Mouse (Mus musculus) liver (tissue): ENCODE measurements around the gene Rap1b.

Experiments
- DNase-seq: peaks from one replicate; pipeline ENCODE4 v3.0.0-alpha.2; 2020; ENCODE audit warnings: mixed read lengths

The Rap1b gene

DNA sequence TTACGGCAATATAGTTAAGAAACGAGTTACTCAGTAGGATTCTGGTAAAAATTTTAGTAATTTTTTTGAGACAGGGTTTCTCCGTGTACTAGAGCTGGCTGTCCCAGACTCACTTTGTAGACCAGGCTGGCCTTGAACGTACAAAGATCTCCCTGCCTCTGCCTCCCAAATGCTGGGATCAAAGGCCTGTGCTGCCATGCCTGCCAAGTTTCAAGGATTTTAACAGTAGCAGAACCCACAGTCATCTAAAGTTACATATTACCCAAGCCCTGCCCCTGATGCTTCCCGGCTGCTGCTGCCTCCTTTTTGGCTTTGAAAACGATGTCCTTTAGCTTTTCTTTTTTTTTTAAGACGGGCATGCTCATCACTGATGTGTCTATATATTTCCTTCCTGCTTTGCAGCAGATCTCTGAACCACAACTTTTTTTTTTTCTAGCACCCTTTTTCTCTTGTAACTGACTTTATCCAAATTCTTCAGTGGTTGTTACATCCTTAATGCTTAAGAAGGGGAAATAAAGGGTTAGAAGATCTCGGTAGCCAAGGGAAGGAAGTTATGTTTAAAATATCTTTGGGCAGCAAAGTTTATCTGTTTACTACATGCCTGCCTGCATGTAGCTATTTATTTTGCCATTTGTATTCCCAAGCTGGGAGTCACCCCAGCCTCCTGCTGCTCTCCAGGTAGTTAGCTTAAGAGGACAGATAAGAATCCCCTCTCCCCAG, 10.3 kb upstream of the Rap1b start:
- no peak for DNase-seq

DNA sequence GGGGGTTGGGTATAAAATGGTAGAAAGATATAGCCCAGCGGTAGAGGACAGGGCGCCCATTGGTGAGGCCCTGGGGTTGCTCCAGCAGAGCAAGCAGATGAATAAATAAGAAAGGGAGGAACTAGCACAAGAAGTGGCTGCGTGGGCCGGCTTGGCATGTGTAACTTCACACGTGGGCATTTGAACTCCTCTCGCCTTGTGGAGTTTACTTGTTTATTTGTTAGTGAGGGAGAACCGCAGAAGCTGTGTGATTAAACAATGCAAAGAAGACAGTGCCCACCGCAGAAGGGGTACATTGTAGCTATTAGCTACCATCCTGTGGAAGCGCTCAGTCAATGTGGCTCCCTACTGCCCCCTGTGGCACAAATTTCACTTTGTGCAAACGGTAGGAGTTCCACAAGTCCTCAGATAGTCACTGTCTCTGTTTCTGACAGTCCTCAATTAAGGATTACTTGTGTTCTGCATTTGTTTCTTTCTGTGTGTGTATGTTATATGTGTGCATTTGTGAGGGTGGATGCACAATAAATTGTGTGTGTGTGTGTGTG, 6.9 kb upstream of the Rap1b start:
- peak; percentile 23 for DNase-seq

DNA sequence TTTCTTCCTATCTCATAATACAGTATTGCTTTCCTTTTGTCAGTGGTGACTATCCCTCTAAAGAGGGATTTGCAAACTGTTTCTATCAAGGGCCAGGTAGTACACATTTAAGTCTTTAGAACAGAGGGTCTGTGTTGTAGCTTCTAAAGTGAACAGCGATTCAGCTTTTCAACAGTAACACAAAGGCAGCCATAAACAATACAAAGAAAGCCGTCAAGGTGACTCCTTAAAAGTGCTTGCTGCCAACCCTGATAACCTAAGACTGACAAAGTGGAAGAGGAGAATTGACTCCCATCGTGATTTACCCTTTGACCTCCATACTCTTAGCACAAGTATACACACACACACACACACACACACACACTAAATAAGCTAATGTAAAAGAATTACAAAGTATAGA, 3.1 kb upstream of the Rap1b start:
- DNase-seq = no peak

DNA sequence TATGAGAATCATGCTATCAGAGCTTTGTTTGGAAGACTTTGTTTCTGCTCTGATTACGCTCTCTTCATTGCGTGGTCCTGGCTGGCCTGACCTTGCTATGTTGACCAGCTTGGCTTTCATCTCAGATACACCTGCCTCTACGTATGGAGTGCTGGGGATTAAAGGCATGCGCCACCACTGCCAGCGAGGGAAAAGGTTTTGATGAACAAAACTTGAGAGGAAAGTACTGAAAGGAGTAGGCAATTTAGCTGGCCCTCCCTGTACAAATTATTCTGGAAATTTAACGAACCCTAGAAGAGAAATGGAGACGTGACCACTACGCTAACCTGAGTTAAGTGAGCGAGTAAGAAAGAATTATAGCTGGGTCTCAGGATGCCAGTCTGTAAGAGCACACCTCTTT, 961 bp upstream of the Rap1b start:
- DNase-seq = no peak

DNA sequence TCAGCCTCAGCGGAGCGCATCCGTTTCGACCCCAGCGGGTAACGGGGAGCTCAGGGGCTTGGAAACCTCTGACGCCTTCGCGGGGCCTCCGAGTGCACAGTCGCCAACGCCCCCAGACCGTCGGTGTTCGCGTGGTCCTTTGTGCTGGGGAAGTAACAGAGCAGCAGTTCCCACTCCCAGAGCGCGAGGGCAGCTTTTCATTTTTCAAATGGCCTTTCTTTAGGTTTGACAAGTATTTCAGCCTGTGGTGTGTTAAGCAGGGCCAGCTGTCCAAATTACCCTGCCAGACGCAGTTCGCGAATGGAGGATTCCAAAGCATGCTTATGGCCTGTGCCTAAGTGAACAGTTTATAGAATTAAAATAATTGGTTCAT, 411 bp upstream of the Rap1b start:
- DNase-seq = no peak

DNA sequence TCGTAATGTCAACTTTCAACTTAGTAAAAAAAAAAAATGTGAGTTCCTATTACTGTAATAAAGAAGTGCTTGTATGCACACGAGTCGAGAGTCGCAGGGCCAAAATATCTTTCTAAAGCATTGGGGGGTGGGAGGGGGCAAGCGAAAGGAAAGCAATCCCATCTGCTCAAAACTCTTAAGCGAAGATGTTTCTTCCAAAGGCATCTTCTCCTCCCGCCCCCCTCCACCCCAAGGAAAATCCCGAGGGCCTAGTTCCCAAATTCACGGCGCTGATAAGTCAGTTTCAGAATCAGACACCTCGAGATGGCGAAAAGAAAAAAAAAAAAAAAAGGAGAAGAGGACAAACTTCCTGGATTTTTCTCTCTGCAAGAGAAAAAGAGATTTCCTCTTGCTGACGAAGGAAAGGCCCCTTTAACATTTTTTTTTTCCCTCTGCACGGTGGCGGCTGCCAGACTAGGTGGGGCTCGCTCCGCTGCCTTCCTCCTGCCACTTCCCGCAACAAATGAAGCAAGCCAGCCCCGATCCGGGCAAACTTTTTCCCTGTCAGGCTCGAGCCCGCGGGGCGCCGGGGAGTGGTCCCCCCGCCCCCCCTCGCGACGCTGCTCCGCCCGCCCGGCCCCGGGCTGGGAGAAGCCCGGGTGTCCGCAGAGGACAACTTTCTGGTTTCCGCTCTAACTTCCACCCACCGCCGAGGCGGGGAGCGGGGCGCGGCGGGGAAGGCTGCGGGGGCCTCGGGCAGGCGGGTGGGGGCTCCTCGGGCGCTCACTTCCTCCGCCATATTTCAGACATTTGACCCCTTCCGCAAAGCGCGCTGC, 846 bp downstream of the Rap1b start:
- DNase-seq = peak; percentile 73

DNA sequence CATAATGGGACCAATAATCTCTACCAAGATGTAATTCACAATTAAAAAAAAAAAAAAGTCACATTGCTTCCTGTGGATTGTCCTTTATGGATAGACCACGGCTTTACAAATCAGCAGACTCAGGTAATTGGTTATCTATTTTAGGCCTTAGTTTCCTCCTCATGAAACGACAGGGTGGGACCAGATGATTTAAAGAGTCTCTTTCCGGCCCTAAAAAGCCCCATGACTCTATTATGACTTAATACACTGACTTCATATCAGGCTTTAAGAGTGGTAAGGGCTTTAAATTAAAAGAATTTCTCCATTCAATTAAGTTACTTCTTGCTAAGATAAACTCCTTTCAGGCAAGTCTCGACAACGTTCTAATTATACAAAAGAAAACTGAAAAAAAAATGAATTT, 1.6 kb downstream of the Rap1b start:
- DNase-seq = no peak

DNA sequence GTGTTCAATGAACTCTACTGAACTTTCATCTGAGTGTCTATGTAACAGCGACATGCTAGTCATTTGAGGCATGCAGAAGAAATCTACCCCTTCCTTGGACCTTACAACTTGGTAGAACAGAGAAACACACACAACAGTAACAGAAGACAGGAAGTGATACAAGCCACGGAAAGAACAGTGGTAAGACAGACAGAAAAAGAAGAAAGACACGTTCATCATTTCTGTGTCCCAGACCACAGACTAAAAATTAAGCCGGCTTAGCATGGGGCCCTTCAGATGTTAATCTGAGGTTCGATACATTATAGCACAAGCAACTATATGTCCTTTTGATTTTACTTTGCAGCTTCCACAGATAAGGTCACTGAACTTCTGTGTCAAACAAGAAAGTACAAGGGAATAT, 2.1 kb downstream of the Rap1b start:
- no peak for DNase-seq

DNA sequence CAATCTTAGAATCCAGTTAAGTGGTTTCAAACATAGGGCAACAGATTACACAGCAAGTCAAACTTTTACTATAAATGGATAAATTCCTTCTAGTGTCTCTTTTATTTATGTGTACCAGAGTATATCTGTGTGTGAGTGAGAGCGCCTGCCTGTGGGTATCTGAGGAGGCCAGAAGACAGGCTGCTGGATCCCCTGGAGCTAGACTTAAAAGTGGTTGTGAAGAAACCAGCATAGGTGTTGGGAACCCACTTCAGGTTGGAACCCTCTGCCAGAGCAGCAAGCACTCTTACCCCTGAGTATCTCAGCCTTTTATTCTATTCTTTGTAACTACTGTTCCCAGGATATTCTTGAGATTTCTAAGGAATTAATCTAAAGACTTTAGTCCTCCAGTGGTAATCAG, 4.1 kb downstream of the Rap1b start:
- DNase-seq = no peak

DNA sequence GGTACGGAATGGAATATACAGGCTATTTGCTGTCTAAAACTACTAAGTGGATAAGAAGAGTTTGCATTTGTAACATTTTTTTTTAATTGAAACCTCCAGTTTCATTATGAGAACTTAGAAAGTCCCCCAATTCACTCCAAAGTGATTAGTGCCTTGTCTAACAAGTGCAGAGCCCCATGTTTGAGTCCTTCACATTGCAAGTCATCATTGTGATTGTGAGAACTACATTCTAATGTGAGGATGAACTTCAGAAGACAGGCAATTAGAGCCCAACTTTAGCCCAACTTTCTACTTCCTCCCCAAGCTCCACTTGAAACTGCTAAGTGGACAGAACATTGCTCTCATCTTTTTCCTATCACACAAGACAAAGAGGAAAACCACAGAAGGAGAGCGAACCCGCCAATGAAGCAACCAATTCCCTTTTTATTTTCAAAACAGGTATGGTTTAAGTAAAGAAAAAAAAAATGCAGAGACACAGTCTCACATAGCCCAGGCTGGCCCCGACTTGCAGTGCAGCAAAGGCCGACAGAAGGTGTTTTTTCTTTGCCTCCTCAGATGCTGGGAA, 5.3 kb downstream of the Rap1b start:
- no peak for DNase-seq

DNA sequence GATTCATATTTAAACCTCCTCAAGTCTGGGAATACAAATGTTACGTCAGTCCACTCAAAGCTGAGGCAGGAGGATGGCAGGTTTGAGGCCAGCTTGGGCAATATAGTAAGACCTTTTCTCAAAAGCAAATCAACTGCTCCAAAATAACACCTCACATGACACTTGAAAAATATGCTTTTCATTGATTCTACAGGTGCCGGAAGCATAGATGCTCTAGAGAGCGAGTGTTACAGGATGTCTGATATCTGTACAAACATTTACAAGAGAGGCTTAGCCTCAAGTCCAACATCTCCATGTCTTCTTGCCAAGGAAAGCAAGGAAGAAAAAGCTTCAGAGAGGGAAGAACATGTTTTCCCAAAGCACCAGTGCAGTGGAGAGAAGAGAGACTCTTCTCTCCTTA, 6.1 kb downstream of the Rap1b start:
- DNase-seq = no peak

DNA sequence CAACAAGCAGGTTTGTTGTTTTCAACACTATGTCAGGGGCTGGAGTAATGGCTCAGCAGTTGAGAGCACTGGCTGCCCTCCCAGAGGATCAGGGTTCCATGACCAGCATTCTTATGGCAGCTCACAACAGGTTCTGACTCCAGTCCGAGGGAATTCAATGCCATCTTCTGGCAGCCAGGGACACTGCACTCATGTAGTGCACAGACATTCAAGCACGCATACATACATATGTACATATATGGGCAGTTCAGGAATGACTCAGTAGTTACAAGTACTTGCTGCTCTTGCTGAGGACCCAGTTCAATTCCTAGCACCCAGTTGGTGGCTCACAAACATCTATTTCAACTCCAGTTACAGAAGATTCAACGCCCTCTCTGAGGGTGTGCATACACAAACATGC, 6.9 kb downstream of the Rap1b start:
- no peak for DNase-seq

DNA sequence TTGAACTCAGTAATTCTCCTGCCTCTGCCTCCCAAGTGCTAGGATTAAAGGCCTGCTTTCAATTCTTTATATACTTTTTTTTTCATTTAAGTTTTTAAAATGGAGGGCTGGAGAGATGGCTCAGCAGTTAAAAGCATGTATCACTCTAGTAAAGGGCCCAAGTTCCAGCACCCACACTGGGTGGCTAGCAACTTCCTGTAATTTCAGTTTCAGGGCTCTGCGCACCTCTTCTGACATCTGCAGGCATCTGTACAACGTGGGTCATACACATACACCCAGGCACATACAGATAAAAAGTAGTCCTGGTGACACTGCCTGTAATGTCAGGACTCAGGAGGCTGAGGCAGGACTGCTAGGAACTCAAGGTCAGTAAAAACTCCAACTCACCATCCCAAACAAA, 9.5 kb downstream of the Rap1b start:
- DNase-seq = no peak

DNA sequence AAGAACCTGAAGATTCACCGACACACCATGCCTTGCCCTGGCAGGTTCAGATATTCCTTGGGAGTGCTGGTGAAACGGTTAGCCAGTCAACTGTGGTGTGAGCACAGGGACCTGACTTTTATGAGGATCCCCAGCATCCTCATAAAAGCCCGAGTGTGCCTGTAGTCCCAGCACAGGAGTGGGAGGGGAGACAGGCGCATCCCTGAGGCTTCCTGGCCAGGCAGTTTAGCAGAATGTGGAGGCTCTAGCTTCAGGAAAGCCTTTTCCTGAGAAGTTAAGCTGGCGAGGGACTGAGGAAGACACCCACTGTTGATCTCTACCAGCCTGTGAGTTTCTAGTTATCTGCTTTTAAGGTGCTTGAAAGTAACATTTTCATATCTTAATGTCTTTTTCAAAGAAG, 10.4 kb downstream of the Rap1b start:
- DNase-seq = no peak

DNA sequence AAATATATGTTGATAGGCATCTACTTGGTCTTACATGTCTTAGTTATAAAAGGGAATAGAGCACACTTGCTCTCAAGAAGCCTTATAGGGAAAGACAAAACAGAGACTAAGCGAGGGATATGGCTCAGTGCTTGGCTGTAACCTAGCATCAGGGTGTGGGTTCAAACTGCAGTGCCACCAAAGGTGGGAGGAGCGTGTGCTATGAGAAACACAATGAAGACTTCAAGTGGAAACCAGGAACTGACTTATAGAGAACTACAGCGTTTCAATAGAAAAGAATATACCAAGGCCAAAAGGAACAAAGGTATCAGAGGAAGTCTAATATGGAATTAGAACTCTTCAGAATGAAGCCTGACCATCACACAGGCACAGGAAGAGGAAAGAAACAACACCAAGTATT, 15.0 kb downstream of the Rap1b start:
- DNase-seq = no peak

DNA sequence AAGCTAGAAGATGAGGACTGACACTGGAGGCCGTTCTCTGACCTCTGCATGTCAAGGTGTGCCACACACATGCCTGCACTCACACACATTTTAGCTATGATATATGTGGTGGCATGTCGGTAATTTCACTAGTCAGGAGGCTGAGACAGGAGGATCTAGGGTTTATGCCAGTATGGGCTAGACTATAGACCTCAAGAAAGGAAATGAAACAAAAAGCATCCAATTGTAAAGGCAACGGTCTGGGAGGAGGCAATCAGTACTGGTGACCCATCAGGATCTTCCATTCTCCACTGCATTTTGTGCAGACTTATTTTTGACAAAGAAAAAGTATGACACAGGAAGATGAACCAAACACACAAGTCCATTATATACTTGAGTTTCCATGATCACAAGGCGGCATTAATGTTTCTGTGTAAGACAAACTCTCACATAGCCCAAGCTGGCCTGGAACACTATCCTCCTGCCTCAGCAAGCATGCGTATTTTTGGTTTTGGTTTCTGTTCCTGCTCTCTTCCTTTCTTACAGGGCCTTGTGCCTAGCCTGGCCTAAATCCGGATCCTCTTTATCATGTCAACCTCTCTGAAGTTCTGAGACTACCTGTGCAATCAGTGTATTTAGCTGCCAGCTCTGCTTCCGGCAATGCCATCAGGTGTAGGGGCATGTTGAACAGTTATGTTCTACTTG, 16.2 kb downstream of the Rap1b start:
- no peak for DNase-seq

DNA sequence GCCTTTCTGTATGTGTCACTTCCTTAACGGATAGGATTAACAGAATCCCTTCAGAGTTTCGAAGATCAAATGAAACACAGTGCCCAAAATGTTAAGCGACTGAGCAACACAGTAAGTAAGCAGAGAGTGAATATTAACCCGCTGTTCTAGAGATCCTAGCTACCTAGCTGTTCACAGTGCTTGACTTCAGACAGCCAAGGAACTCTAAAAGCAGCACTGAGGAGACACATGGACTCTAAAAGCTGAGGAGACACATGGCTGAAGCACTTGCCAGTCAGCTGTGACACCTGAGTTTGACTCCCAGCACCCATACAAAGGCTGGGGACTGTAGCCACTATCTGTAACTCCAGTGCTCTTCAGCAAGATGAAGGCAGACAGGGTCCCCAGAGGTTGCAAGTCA, 16.8 kb downstream of the Rap1b start:
- no peak for DNase-seq

DNA sequence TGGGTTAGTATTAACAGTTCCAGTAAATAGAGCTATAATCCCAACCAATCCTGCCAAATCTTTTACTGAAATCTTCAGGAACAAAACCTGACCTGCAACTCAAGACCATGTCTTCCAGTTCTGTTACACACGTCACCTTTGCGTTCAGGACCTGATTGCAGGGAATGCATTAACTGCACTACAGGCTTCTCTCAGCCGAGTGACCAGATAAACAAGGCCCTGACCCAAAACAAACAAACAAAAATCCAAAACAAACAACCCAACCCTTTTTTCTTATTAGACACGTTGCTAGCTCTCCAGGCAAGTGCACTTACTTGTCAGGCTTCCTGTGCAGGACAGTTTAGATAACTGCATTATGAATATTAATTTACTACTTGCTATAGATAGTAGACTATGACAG, 17.3 kb downstream of the Rap1b start:
- no peak for DNase-seq

DNA sequence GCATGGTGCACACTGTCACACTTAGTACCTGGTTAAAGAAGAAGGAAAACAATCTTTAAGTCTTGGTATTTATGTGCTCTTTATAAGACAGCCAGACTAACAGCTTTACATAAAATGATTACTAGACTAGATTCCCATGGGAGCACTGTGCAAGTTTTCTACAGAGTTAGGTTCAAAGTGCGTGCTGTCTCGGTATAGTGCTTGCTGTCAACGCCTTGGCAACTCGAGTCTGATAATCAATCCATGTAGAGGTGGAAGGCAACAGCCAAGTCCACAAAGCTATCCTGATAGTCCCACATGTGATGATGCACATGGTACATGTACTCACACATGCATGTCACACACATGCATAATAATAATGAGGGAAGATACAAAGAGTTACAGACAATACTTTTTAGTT, 21.2 kb downstream of the Rap1b start:
- no peak for DNase-seq

DNA sequence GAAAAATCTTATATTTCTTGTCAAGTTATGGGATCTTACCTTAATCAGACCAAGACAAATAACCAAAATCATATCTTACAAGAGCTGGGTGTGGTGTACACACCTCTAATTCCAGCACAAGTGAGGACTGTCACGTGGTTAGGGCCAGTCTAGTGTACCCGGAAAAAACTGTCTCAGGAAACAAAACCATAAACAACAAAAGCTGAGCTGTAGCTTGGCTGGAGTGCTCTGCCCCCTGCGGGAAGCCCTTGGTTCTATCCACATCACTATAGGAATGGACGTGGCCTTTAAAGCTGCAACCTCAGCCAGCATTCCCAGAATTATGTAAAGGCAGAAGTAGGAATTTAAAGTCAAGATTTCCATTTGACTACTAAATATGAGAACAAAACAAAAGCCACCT, 21.7 kb downstream of the Rap1b start:
- DNase-seq = no peak

DNA sequence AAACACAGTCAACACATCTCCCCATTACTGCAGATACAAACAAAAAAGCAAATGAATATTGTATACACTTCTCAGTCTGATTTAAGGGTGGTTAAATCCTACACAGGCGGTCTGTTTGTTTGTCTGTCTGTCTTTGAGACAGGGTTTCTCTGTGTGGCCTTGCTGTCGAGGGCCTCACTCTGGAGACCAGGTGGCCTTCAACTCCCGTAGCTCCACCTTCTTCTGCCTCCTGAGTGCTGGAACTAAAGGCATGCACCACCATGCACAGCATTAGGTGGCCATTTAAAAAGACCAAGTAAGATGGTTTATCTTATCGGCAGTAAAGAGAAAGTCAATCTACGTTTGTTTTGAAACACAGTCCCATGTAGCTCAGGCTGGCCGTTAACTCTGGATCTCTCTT, 22.5 kb downstream of the Rap1b start:
- DNase-seq = no peak

DNA sequence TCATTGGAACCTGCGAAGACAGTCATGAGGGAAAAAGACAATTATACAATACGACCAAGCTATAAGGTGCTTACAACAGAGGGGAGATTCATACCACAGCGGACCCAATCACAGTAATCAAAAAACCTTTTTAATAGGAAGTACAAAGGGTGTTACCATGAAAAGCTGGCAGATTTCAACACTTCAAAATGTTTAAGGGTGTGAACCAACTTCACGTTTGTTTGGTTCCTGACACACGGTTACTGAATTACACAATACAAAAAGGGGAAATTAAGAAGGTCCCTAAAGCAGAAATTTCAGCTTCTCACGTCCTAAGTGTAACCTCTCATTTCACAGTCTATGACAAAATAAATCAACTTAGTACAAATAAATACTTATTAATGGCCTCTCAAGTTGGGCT, 27.2 kb downstream of the Rap1b start:
- no peak for DNase-seq

DNA sequence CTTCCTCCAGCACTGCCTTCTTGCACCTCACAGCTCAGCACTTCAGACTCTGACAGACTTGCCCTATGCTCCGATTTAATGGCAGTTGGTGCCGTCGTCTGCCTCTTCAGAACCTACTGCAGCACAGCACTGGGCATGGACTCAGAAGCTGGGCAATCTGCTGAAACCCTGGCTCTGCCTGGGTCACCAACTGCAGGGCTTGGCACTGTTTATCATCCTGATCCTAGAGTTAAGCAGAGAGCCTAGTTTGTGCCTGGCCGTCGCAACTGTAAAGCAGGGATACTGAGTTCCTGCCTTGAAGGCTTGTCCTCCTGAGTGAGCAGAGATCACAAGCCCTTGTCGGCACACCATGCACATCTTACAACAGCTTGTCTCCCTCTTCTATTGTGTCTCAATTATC, 29.1 kb downstream of the Rap1b start:
- DNase-seq = no peak

DNA sequence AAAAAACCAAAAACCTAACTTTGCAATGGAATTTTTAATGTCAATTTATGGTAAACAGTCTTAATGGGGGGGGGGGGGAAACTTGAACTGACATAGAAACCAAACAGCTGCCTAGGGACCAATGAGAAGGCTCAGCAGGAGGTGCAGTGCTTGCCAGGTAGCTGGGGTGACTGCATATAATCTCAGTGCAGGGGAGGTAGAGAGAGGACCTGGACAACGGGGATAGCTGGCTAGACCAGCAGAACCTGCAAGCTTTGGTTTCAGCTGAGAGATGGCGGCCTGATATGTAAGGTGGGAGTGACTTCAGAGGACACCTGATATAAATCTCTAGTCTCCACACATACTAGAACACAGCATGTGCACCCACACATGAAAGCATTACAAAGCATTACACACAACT, 33.3 kb downstream of the Rap1b start:
- no peak for DNase-seq
